ENCODE assay signal across 25 mouse cellular contexts in genomic region chr19:58095776-58096175, GRCm38 (mm10).
DNase-seq lines count a peak whose midpoint lies in the region; ATAC-seq lines count a peak whose summit lies in the region.
"Had no signal": no experiment of that assay in that cellular context is flagged by ENCODE, and none has a peak within 500 bp of the region (broad histone marks: within the 10 kb centered on the region; RNA-seq: fewer than 3 reads in every experiment).

No protein-coding gene starts in this region.

- no peaks in the 10 kb centered on the region for H3K36me3 ChIP-seq in neural tube, embryonic 13.5 days
- no peaks in the 10 kb centered on the region for H3K36me3 ChIP-seq in limb, embryonic 10.5 days
- H3K36me3 ChIP-seq in forebrain, embryonic 13.5 days (ENCODE audit: poor library complexity, severe bottlenecking), result no peaks in the 10 kb centered on the region
- H3K36me3 ChIP-seq: G1E; heart, embryonic 10.5 days; hindbrain, embryonic 15.5 days; liver, embryonic 13.5 days; midbrain, embryonic 15.5 days had no signal

- peak overlapping the region; percentile 38; the same call in 1 of the 2 replicates for H3K27ac ChIP-seq in neural tube, embryonic 13.5 days (replicated peaks)
- peak overlapping the region; percentile 50; the same call in 1 of the 2 replicates for H3K27ac ChIP-seq in limb, embryonic 10.5 days
- H3K27ac ChIP-seq in forebrain, embryonic 13.5 days, result no peak overlapping the region
- H3K27ac ChIP-seq: heart, embryonic 10.5 days; hindbrain, embryonic 15.5 days; layer of hippocampus, adult 2 months; liver, embryonic 13.5 days; midbrain, embryonic 15.5 days had no signal

- H3K27me3 ChIP-seq in neural tube, embryonic 13.5 days, result no peaks in the 10 kb centered on the region
- H3K27me3 ChIP-seq in limb, embryonic 10.5 days (ENCODE audit: low read depth, poor library complexity, severe bottlenecking), result no peaks in the 10 kb centered on the region
- no peaks in the 10 kb centered on the region for H3K27me3 ChIP-seq in forebrain, embryonic 13.5 days
- H3K27me3 ChIP-seq: hindbrain, embryonic 15.5 days; liver, embryonic 13.5 days; midbrain, embryonic 15.5 days had no signal

- H3K9ac ChIP-seq in neural tube, embryonic 13.5 days, result no peak overlapping the region
- H3K9ac ChIP-seq in forebrain, embryonic 13.5 days, result no peak overlapping the region
- H3K9ac ChIP-seq: hindbrain, embryonic 15.5 days; liver, embryonic 13.5 days; lung, embryonic 14.5 days; midbrain, embryonic 15.5 days had no signal

- peaks cover 20% of the 10 kb centered on the region for H3K4me1 ChIP-seq in neural tube, embryonic 13.5 days (replicated peaks)
- H3K4me1 ChIP-seq in limb, embryonic 10.5 days, result peaks cover 25% of the 10 kb centered on the region
- H3K4me1 ChIP-seq in forebrain, embryonic 13.5 days, result peaks cover 13% of the 10 kb centered on the region
- H3K4me1 ChIP-seq: hindbrain, embryonic 15.5 days; liver, embryonic 13.5 days; midbrain, embryonic 15.5 days had no signal

- no peak overlapping the region for H3K4me2 ChIP-seq in neural tube, embryonic 13.5 days
- H3K4me2 ChIP-seq in forebrain, embryonic 13.5 days, result no peak overlapping the region
- H3K4me2 ChIP-seq: hindbrain, embryonic 15.5 days; liver, embryonic 13.5 days; lung, embryonic 14.5 days; midbrain, embryonic 15.5 days had no signal

- ATAC-seq in neural tube, embryonic 13.5 days (ENCODE audit: low read depth), result no peak
- ATAC-seq in forebrain, embryonic 13.5 days, result no peak
- ATAC-seq: forebrain, embryonic 16.5 days; midbrain, embryonic 15.5 days had no signal

- no peak for DNase-seq in neural tube, embryonic 10.5 days (ENCODE audit: extremely low spot score, low spot score)
- DNase-seq in CD4-positive, CD25-positive, alpha-beta regulatory T cell, adult 2 months (ENCODE audit: low read depth, low spot score), result peak; percentile 13
- DNase-seq in T-cell, adult 2 months (ENCODE audit: low spot score), result peak; percentile 6
- no peak for DNase-seq in limb, embryonic 10.5 days (ENCODE audit: low spot score)
- no peak for DNase-seq in layer of hippocampus, postnatal 36 days
- DNase-seq: adrenal gland, postnatal 36 days; cerebellum, adult 11-12 months; cerebellum, postnatal 14 days; gastrocnemius, postnatal 36 days; kidney, adult 2 months; kidney, postnatal 14 days; liver, embryonic 13.5 days; lung, embryonic 14.5 days; lung, postnatal 36 days; right cerebral cortex, postnatal 4 days had no signal

- WGBS in neural tube, embryonic 13.5 days, result 71% methylated on average over 7 of the region's 7 CpGs
- 61% methylated on average over 7 of the region's 7 CpGs for WGBS in limb, embryonic 10.5 days
- WGBS in forebrain, embryonic 13.5 days, result 75% methylated on average over 7 of the region's 7 CpGs

- H3K4me3 ChIP-seq in neural tube, embryonic 13.5 days, result no peak overlapping the region
- H3K4me3 ChIP-seq in limb, embryonic 10.5 days, result no peak overlapping the region
- no peak overlapping the region for H3K4me3 ChIP-seq in forebrain, embryonic 13.5 days
- H3K4me3 ChIP-seq: erythroblast, embryonic 14.5 days; heart, embryonic 10.5 days; hindbrain, embryonic 15.5 days; layer of hippocampus, adult 2 months; liver, embryonic 13.5 days; midbrain, embryonic 15.5 days; myocyte had no signal

- no peaks in the 10 kb centered on the region for H3K9me3 ChIP-seq in neural tube, embryonic 13.5 days
- H3K9me3 ChIP-seq in limb, embryonic 10.5 days (replicated peaks), result no peaks in the 10 kb centered on the region
- no peaks in the 10 kb centered on the region for H3K9me3 ChIP-seq in forebrain, embryonic 13.5 days (replicated peaks)
- H3K9me3 ChIP-seq: heart, embryonic 10.5 days; hindbrain, embryonic 15.5 days; liver, embryonic 13.5 days; midbrain, embryonic 15.5 days had no signal

Comparison
In these comparisons a context has a peak if more than half of its experiments do, and no peak if none do; other contexts are left out.
1. DNase-seq: peak in CD4-positive, CD25-positive, alpha-beta regulatory T cell, adult 2 months (single experiment) and T-cell, adult 2 months (single experiment); none in neural tube, embryonic 10.5 days (single experiment), limb, embryonic 10.5 days (single experiment) and layer of hippocampus, postnatal 36 days (0 of 2).